Comparison of ENCODE assay signal across 8 mouse cellular contexts in the genomic region with DNA sequence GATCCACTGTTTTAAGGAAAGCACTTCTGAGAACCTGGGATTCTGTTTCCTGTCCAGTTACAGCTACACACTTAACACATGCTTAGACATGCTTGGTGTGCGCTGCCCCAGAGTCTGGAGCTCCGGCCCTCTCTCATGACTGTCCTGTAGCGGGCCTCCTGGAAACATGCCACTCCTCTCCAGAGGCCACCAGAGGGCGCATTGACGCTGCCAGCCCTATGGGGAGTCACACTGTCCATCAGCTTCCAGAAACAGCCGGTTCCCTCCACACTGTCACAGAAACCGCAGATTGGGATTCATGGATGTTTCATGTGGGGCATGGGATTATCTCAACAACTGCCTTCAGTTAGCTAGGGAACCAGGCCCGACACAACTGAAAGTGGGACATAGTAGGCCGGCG. TPM values are rescaled to one million over a fixed set of nuclear protein-coding genes. Genes with fewer than 3 reads are reported as not detected.
DNase-seq lines count a peak whose midpoint lies in the region; ATAC-seq and TF ChIP-seq lines count a peak whose summit lies in the region.

No protein-coding gene starts in this region.

- no peaks in the 10 kb centered on the region for H3K4me1 ChIP-seq in G1E (ENCODE audit: insufficient read depth, low read depth, low read length)
- H3K4me1 ChIP-seq in forebrain, embryonic 16.5 days (replicated peaks; ENCODE audit: control insufficient read depth, insufficient read depth, low read length), result peaks cover 33% of the 10 kb centered on the region
- peaks cover 34% of the 10 kb centered on the region for H3K4me1 ChIP-seq in hindbrain, embryonic 10.5 days (replicated peaks)
- H3K4me1 ChIP-seq in lung, postnatal 0 days (ENCODE audit: insufficient read depth, low read depth, low read length), result no peaks in the 10 kb centered on the region; the same call in 1 of the 2 replicates

- H3K36me3 ChIP-seq in G1E (replicated peaks), result no peaks in the 10 kb centered on the region
- H3K36me3 ChIP-seq in forebrain, embryonic 16.5 days (ENCODE audit: control insufficient read depth, insufficient read depth), result peaks cover 14% of the 10 kb centered on the region
- peaks cover 40% of the 10 kb centered on the region for H3K36me3 ChIP-seq in hindbrain, embryonic 10.5 days
- no peaks in the 10 kb centered on the region for H3K36me3 ChIP-seq in lung, postnatal 0 days (ENCODE audit: insufficient read depth, low read length)

- peaks cover 21% of the 10 kb centered on the region for H3K27me3 ChIP-seq in G1E (ENCODE audit: insufficient read depth, low read length)
- H3K27me3 ChIP-seq in forebrain, embryonic 16.5 days (replicated peaks; ENCODE audit: control insufficient read depth, insufficient read depth, low read length), result no peaks in the 10 kb centered on the region
- H3K27me3 ChIP-seq in hindbrain, embryonic 10.5 days (ENCODE audit: insufficient read depth, poor library complexity, severe bottlenecking), result peaks cover 22% of the 10 kb centered on the region
- no peaks in the 10 kb centered on the region for H3K27me3 ChIP-seq in lung, postnatal 0 days (replicated peaks; ENCODE audit: insufficient read depth, low read length)

- no peak overlapping the region for H3K4me2 ChIP-seq in forebrain, embryonic 16.5 days (ENCODE audit: low read length)
- no peak overlapping the region for H3K4me2 ChIP-seq in lung, postnatal 0 days (replicated peaks; ENCODE audit: low read depth, low read length)

- TF ChIP-seq CTCF in G1E (IDR thresholded peaks at IDR 0.05; ENCODE audit: low read depth, low read length), result no peak
- TF ChIP-seq CTCF in lung, postnatal 0 days (IDR thresholded peaks at IDR 0.05), result peak; percentile 95

- DNase-seq in G1E (ENCODE audit: low spot score), result peak; percentile 50
- peak; percentile 75 for DNase-seq in cerebellum, adult 11 months
- peak; percentile 85 for DNase-seq in hindbrain, embryonic 10.5 days (ENCODE audit: low spot score)
- peak; percentile 78 for DNase-seq in layer of hippocampus, adult 9-10 months (ENCODE audit: low spot score)
- peak; percentile 91 for DNase-seq in lung, postnatal 0 days (ENCODE audit: low spot score)
- peak; percentile 83 for DNase-seq in ovary, postnatal 36 days (ENCODE audit: low spot score)
- DNase-seq in thymus, postnatal 25 days, result peak; percentile 76

- no peak for TF ChIP-seq EP300 in lung, postnatal 0 days (IDR thresholded peaks at IDR 0.05)

- ATAC-seq in G1E (ENCODE audit: extremely low read depth, insufficient number of reproducible peaks, low FRiP score, poor library complexity, severe bottlenecking), result no peak
- ATAC-seq in forebrain, embryonic 16.5 days, result peak; percentile 36
- ATAC-seq in lung, postnatal 0 days, result peak; percentile 68

- WGBS in forebrain, embryonic 16.5 days, result 29% methylated on average over 10 of the region's 10 CpGs
- WGBS in hindbrain, embryonic 10.5 days, result 32% methylated on average over 10 of the region's 10 CpGs
- WGBS in lung, postnatal 0 days, result 32% methylated on average over 10 of the region's 10 CpGs

- H3K4me3 ChIP-seq in G1E (ENCODE audit: low read depth, low read length), result no peak overlapping the region
- H3K4me3 ChIP-seq in forebrain, embryonic 16.5 days (replicated peaks; ENCODE audit: low read length), result no peak overlapping the region
- no peak overlapping the region for H3K4me3 ChIP-seq in hindbrain, embryonic 10.5 days
- no peak overlapping the region for H3K4me3 ChIP-seq in lung, postnatal 0 days (ENCODE audit: low read depth, low read length)

- no peak overlapping the region for H3K27ac ChIP-seq in forebrain, embryonic 16.5 days (ENCODE audit: low read length)
- peak overlapping the region; percentile 9; the same call in 1 of the 2 replicates for H3K27ac ChIP-seq in hindbrain, embryonic 10.5 days
- no peak overlapping the region for H3K27ac ChIP-seq in lung, postnatal 0 days (ENCODE audit: low read length)

- no peak overlapping the region for H3K9ac ChIP-seq in forebrain, embryonic 16.5 days (replicated peaks; ENCODE audit: low read depth, low read length)
- H3K9ac ChIP-seq in lung, postnatal 0 days (replicated peaks; ENCODE audit: low read depth), result no peak overlapping the region

- no peaks in the 10 kb centered on the region for H3K9me3 ChIP-seq in G1E (replicated peaks)
- no peaks in the 10 kb centered on the region for H3K9me3 ChIP-seq in forebrain, embryonic 16.5 days (ENCODE audit: control insufficient read depth, low read length)
- no peaks in the 10 kb centered on the region for H3K9me3 ChIP-seq in hindbrain, embryonic 10.5 days
- H3K9me3 ChIP-seq in lung, postnatal 0 days (ENCODE audit: low read length), result no peaks in the 10 kb centered on the region

RNA-seq across cellular contexts. Expression of a gene that starts 57.0 kb away (rescaled TPM):
- 84.8 and 93.5 TPM in 2 replicates for total RNA-seq in G1E (2014; fragmentation: Nextera tagmentation)
- 14.9 and 19.3 TPM in 2 replicates for total RNA-seq in G1E (2017)
- polyA plus RNA-seq in G1E (2012), result 19.5 and 31.5 TPM in 2 replicates
- 107 and 112 TPM in 2 replicates for polyA plus RNA-seq in forebrain, embryonic 16.5 days (2015; fragmentation: Nextera tagmentation; extraction: Ambion mirVana)
- 110 and 119 TPM in 2 replicates for polyA plus RNA-seq in hindbrain, embryonic 10.5 days (2016; fragmentation: Nextera tagmentation; extraction: Ambion mirVana)
- polyA plus RNA-seq in lung, postnatal 0 days (2015; fragmentation: Nextera tagmentation; extraction: Ambion mirVana), result 56.4 and 57.1 TPM in 2 replicates
